Mouse (Mus musculus): ENCODE data around the gene Tmem200b. TPM values are rescaled to one million over a fixed set of nuclear protein-coding genes. Genes with fewer than 3 reads are reported as not detected.

Gene Tmem200b
- polyA plus RNA-seq, 1 experiment from 2014 or later, result 6.0 TPM

DNA sequence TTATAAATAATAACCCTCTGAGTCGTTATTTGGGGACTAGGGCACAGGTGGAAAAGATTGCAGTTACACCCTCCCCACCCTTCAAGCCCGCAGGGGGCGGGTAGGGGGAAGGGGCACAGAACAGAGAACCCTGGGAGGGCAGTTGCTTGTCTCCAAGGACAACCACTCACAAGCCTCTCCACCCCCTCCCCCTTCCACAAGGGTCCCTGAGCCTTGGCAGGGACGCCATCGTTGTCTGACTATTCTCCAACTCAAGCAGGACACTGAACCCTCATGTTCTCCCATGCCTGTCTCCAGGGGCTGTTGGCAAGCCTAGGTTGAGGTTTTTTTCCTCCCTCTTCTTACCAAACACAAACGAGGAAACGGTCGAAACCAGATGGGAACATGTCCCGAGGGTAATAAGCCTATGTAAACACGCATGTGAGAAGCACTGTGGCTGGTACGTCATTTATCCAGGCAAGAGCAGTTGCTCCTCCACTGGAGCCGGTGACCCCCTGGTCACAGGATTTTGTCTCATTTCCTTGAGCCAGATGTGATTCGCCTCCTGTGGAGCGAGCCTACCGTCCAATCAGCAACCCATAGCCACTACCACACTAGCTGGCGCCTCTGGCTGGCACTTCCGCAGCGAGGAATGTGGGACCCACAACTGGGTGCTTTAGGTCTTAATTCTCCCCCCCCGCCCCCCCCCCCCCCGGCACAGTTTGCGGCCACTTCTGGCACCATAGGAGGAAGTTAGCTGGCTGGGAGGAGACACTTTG lies 11.2 kb upstream of the Tmem200b start:
- Histone ChIP-seq H3K4me2 (replicated peaks) (peak overlapping the region; percentile 18; the same call in 1 of the 2 replicates), H3K27ac (replicated peaks) (peak overlapping the region; percentile 9; the same call in 1 of the 2 replicates), H3K9ac (no peak overlapping the region), H3K9me3 (replicated peaks) (no peaks in the 10 kb centered on the region), H3K27me3 (peaks cover 17% of the 10 kb centered on the region), H3K36me3 (peaks cover 3% of the 10 kb centered on the region; the same call in 1 of the 2 replicates), H3K4me3 (replicated peaks) (no peak overlapping the region), H3K4me1 (peaks cover 45% of the 10 kb centered on the region)
- no peak for ATAC-seq (ENCODE audit: insufficient number of reproducible peaks, low FRiP score, low TSS enrichment, low read depth)
- 9% methylated on average over 19 of the region's 21 CpGs for WGBS

DNA sequence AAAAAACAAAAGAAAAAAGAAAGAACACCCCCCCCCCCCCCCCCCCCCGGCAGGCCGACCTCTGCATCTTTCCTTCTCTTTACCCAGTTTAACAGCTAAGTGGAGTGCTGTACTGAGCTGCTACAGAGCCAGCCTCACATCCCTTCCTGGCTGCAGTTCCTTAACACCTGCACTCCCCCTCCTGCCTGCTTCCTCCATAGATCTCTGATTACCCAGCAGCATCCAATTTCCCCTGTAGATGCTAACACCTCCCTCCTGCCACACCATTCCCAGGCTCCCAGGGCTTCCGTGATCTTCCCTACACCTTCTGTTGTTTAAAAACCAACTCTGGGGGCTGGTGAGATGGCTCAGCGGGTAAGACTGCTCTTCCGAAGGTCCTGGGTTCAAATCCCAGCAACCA lies 10.1 kb upstream of the Tmem200b start:
- Histone ChIP-seq H3K4me2 (replicated peaks) (no peak overlapping the region), H3K9ac (no peak overlapping the region), H3K9me3 (replicated peaks) (no peaks in the 10 kb centered on the region), H3K27ac (replicated peaks) (no peak overlapping the region), H3K4me1 (peaks cover 56% of the 10 kb centered on the region), H3K4me3 (replicated peaks) (no peak overlapping the region), H3K36me3 (no peaks in the 10 kb centered on the region), H3K27me3 (peaks cover 27% of the 10 kb centered on the region)
- ATAC-seq (ENCODE audit: insufficient number of reproducible peaks, low FRiP score, low TSS enrichment, low read depth), result no peak
- WGBS, result 36% methylated on average over 5 of the region's 5 CpGs

DNA sequence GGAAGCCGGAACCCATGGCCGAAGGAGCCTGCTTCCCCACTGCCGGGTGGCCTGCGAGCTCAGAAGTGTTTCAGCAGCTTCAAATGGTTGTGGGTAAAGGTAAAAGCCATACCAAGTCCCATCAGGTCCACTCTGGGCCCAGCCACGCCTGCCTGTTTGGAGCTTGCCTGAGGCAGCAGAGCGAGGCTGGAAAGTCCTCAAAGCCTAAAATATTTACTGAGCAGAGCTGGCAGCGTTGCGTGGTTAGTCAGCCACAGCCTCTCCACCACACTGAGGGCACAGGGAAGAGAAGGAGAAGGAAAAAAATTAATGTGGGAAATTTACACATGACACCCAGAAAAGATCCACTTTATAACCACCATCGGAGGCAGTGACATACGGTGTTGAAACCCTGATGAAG lies 8.0 kb upstream of the Tmem200b start:
- H3K9me3 ChIP-seq (replicated peaks), result no peaks in the 10 kb centered on the region
- no peaks in the 10 kb centered on the region for H3K36me3 ChIP-seq
- no peak overlapping the region for H3K9ac ChIP-seq
- ATAC-seq (ENCODE audit: insufficient number of reproducible peaks, low FRiP score, low TSS enrichment, low read depth), result no peak
- WGBS, result 35% methylated on average over 10 of the region's 10 CpGs
- H3K4me2 ChIP-seq (replicated peaks), result no peak overlapping the region
- H3K4me3 ChIP-seq (replicated peaks), result no peak overlapping the region
- H3K4me1 ChIP-seq, result peaks cover 71% of the 10 kb centered on the region
- peaks cover 32% of the 10 kb centered on the region for H3K27me3 ChIP-seq
- H3K27ac ChIP-seq (replicated peaks), result peak overlapping the region; percentile 39; the same call in 1 of the 2 replicates

DNA sequence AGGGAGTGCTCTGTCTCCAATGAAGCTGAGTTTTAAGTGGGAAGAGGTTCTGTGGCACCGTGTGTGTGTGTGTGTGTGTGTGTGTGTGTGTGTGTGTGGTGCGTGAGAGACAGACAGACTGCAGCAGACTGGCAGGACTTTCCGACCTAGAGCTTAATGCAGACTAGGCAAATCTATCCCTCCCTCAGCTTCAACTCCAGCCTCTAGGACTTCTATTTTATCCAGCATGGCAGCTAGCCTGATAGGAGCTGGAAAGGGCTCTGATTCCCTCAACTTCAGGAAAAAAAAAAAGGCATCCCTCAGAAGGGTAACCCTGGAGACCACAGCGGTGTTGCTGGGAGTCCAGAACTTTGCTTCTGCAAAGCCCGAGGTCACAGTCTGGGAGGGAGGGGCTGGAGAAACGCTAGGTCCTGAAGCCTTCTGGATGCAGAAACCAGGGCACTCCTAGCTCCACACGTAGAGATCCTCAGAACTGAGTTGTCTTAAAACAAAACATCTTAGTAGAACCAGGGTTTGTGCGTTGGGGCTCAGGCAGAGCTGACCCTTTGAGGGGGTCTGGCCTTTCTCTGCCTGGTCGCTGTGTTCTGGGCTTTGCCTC lies 7.4 kb upstream of the Tmem200b start:
- no peak for ATAC-seq (ENCODE audit: insufficient number of reproducible peaks, low FRiP score, low TSS enrichment, low read depth)
- H3K4me1 ChIP-seq, result peaks cover 77% of the 10 kb centered on the region
- H3K4me2 ChIP-seq (replicated peaks), result no peak overlapping the region
- H3K4me3 ChIP-seq (replicated peaks), result no peak overlapping the region
- no peaks in the 10 kb centered on the region for H3K9me3 ChIP-seq (replicated peaks)
- H3K27ac ChIP-seq (replicated peaks), result peak overlapping the region; percentile 39; the same call in 1 of the 2 replicates
- H3K27me3 ChIP-seq, result peaks cover 32% of the 10 kb centered on the region
- WGBS, result 16% methylated on average over 9 of the region's 9 CpGs
- H3K36me3 ChIP-seq, result no peaks in the 10 kb centered on the region
- no peak overlapping the region for H3K9ac ChIP-seq

DNA sequence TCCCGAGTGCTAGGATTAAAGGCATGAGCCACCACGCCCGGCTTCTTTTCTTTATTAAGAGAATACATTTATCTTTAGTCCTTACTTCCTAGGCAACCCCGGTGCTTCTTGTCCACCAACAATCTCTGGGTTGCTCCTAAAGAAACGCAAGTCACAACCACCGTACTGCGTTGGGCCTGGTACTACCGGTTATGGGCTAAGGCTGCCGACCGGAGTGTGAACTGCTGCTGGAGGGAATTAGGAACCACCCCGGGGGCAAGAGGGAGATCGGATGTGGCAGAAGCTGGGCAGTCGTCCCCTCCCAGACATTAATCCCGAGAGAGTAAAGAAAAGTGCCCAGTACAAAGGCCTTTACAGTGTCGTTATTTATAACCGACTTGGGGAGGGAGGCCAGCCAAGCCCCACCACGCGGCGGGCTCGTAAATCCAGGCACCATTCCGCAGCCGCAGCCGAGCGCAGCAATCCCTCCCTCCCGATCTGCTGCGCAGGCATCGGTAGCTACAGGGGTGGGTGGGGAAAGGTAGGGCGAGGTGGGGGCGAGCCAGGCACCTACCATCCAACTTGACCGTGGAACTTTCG lies 6.6 kb upstream of the Tmem200b start:
- Histone ChIP-seq H3K4me1 (peaks cover 80% of the 10 kb centered on the region), H3K27me3 (peaks cover 32% of the 10 kb centered on the region), H3K4me2 (replicated peaks) (peak overlapping the region; percentile 52), H3K36me3 (no peaks in the 10 kb centered on the region), H3K27ac (replicated peaks) (peak overlapping the region; percentile 75; the same call in 1 of the 2 replicates), H3K4me3 (replicated peaks) (peak overlapping the region; percentile 31), H3K9ac (no peak overlapping the region), H3K9me3 (replicated peaks) (no peaks in the 10 kb centered on the region)
- no peak for ATAC-seq (ENCODE audit: insufficient number of reproducible peaks, low FRiP score, low TSS enrichment, low read depth)
- WGBS, result 6% methylated on average over 31 of the region's 31 CpGs

DNA sequence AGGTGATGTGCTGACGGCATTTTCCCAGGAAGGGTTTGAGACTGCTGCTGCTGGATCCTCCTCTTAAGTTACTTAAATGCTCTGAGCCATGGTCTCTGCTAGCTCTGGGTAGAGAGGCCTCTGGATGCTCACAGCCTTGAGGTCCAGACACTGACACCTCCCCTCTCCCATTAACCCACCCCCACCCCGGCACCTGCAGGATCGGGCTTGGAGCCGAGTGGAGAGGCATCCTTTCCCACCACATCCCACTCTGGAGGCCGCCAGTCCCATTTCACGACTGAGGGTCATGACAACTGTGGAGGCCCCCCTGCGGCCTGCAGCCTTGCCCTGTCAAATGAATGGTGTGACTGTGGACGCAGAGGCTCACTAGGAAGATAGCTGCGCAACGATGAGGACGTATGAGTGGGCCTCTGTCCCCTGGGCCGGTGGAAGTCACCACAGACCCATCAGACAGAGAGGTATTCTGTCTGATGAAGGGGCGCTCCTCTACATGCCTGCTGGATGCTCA lies 5.7 kb upstream of the Tmem200b start:
- H3K4me2 ChIP-seq (replicated peaks), result peak overlapping the region; percentile 52; the same call in 1 of the 2 replicates
- no peak overlapping the region for H3K4me3 ChIP-seq (replicated peaks)
- H3K27me3 ChIP-seq, result peaks cover 36% of the 10 kb centered on the region
- no peak overlapping the region for H3K27ac ChIP-seq (replicated peaks)
- no peaks in the 10 kb centered on the region for H3K9me3 ChIP-seq (replicated peaks)
- no peaks in the 10 kb centered on the region for H3K36me3 ChIP-seq
- no peak for ATAC-seq (ENCODE audit: insufficient number of reproducible peaks, low FRiP score, low TSS enrichment, low read depth)
- no peak overlapping the region for H3K9ac ChIP-seq
- 29% methylated on average over 13 of the region's 13 CpGs for whole genome bisulfite sequencing
- H3K4me1 ChIP-seq, result peaks cover 81% of the 10 kb centered on the region

DNA sequence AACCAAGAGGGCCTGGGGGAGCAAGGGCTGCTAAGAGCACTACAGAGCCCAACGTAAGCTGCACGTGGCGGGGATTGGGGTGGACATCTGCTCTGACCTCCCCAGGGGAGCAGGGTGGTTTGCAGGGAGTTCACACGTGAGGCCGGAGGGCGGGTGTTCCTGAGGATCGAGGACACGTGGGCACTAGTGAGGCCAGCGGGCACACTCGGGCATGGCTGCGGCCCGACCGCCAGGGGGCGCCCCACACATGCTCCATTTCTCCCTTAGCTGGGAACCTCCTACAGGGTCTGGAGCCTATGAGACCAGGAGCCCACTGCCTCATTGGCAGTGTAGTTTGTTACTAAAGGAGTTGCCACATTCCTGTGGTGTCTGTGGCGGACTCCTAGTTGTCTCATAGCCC lies 5.1 kb upstream of the Tmem200b start:
- H3K4me2 ChIP-seq (replicated peaks), result no peak overlapping the region

DNA sequence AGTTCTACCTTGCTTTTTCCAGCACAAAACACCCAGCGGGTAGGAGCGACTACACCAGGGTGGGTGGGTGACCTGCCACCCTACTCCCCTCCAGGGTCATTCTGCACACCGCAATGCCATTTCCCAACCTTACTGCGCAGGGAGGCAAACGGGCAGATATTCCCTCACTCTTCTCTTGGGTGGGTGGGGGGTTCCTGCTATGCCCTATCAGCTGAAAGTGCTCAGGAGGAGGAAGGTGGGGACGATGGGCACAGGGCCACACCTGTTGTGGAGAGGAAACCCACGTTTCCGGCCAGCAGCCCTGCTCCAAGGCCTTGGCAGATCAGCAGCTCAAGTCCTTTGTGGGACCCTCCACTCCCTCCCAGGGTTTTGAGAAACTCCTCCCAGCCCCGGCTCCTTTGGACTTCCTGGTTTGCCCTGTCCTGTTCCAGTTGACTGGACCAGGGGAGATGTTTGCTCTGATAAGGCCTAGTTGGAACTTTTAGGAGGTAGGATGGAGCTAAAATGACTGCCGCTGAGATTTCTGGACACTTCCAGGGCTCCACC lies 4.5 kb upstream of the Tmem200b start:
- Histone ChIP-seq H3K9ac (no peak overlapping the region), H3K9me3 (replicated peaks) (no peaks in the 10 kb centered on the region), H3K4me2 (replicated peaks) (no peak overlapping the region), H3K36me3 (no peaks in the 10 kb centered on the region), H3K4me3 (replicated peaks) (no peak overlapping the region), H3K27ac (replicated peaks) (no peak overlapping the region), H3K4me1 (peaks cover 86% of the 10 kb centered on the region), H3K27me3 (peaks cover 41% of the 10 kb centered on the region)
- 72% methylated on average over 10 of the region's 10 CpGs for WGBS
- ATAC-seq (ENCODE audit: insufficient number of reproducible peaks, low FRiP score, low TSS enrichment, low read depth), result no peak

More for the DNA sequence above, 5.1 kb upstream of the Tmem200b start:
- no peak for ATAC-seq (ENCODE audit: insufficient number of reproducible peaks, low FRiP score, low TSS enrichment, low read depth)
- no peaks in the 10 kb centered on the region for H3K9me3 ChIP-seq (replicated peaks)
- no peaks in the 10 kb centered on the region for H3K36me3 ChIP-seq
- no peak overlapping the region for H3K4me3 ChIP-seq (replicated peaks)
- H3K27me3 ChIP-seq, result peaks cover 38% of the 10 kb centered on the region
- H3K4me1 ChIP-seq, result peaks cover 80% of the 10 kb centered on the region
- H3K9ac ChIP-seq, result no peak overlapping the region
- 8% methylated on average over 15 of the region's 15 CpGs for WGBS
- H3K27ac ChIP-seq (replicated peaks), result no peak overlapping the region

DNA sequence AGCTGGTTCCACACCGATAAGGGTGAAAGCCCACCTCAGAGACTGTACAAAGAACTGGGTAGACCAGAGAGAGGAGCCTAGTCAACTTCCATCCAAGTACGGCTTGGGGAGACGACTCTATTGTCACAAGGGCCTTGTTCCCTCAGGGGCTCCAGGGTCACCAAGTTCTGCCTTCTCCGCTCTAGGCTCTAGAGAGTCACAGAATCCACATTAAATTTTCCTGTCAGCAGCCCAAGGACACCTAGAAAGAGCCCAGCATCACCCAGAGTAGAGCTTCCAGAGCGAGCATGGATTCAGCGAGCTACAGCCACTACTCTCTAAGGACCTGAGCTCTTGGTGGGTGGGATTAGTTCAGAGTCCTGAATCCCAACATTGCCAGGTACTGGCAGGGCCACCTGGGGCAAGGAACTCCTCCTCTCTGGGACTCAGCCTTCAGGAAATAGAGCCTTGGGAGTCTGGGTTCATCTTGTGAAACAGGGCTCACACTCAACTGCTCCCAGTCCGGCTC lies 3.5 kb upstream of the Tmem200b start:
- no peak overlapping the region for H3K4me2 ChIP-seq (replicated peaks)
- no peaks in the 10 kb centered on the region for H3K9me3 ChIP-seq (replicated peaks)
- peaks cover 91% of the 10 kb centered on the region for H3K4me1 ChIP-seq
- no peak overlapping the region for H3K4me3 ChIP-seq (replicated peaks)
- H3K27me3 ChIP-seq, result peaks cover 45% of the 10 kb centered on the region
- H3K9ac ChIP-seq, result no peak overlapping the region
- no peak for ATAC-seq (ENCODE audit: insufficient number of reproducible peaks, low FRiP score, low TSS enrichment, low read depth)
- no peaks in the 10 kb centered on the region for H3K36me3 ChIP-seq
- WGBS, result 59% methylated on average over 7 of the region's 7 CpGs
- peak overlapping the region; percentile 95 for H3K27ac ChIP-seq (replicated peaks)

DNA sequence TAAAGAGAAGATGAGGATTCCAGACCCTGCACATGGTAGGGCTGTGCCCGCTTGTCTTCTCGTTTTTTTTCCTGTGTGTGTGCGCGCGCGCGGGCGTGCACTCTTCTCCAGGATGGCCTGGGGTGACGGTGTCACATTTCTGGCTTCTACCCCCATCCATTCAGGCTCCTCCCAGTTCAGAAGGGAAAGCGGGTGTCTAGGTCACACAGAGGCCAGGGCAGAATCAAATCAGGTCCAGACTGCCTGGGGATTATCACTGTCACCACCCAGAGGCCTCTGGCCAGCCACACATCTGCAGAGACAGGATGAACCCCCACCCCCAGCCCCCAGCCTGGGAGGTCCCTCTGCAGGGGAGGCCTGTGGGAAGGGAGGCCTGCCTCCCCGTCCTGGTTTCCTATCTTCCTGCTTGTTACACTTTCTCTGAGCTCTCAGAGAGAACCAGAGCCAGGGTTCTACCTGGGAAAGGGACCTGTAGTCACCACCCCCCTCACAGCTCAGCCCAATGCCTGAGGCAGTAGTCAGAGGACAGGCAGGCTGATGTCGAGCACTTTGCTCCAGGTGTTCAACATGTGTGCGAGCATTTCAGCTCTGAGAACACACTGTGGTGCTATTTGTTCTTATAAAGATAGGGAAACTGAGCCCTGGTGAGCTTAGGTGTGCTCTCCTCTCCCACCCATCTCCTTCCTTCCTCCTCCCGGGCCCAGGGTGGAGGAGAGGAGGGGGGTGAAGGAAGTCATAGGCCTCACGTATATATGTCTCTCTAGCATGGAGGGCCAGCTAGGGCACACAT lies 2.7 kb upstream of the Tmem200b start:
- Histone ChIP-seq H3K9ac (no peak overlapping the region), H3K4me3 (replicated peaks) (no peak overlapping the region; the same call in 1 of the 2 replicates), H3K27ac (replicated peaks) (peak overlapping the region; percentile 95), H3K36me3 (peaks cover 3% of the 10 kb centered on the region; the same call in 1 of the 2 replicates), H3K4me2 (replicated peaks) (peak overlapping the region; percentile 79), H3K27me3 (peaks cover 41% of the 10 kb centered on the region), H3K9me3 (replicated peaks) (no peaks in the 10 kb centered on the region), H3K4me1 (peaks cover 89% of the 10 kb centered on the region)
- ATAC-seq (ENCODE audit: insufficient number of reproducible peaks, low FRiP score, low TSS enrichment, low read depth), result peak; percentile 27
- 6% methylated on average over 15 of the region's 15 CpGs for WGBS
